Comparison of ENCODE assay signal across 24 mouse cellular contexts in the genomic region with DNA sequence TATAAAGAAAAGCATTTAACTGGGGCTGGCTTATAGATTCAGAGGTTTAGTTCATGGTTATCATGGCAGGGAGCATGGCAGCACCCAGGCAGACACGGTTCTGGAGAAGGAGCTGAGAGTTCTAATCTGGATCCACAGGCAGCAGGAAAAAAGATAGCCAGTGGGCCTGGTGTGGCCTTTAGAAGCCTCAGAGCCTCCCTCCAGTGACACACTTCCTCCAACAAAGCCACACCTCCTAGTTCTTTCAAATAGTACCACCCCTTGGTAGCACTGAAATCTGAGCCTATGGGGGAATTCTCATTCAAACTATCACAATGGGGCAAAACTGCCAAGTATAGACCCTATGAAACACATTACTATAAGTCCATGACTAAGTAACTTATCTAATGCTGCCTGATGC. TPM values are rescaled to one million over a fixed set of nuclear protein-coding genes. Genes with fewer than 3 reads are reported as not detected.
DNase-seq lines count a peak whose midpoint lies in the region; ATAC-seq and TF ChIP-seq lines count a peak whose summit lies in the region.
"Had no signal": no experiment of that assay in that cellular context is flagged by ENCODE, and none has a peak within 500 bp of the region (broad histone marks: within the 10 kb centered on the region; RNA-seq: fewer than 3 reads in every experiment).

No protein-coding gene starts in this region.

- intact Hi-C loops in heart, postnatal 36 days (cut with DNase I): loop anchor here (5.0 kb wide), 1 partner anchor 138 kb away; no protein-coding TSS in a partner anchor

- no peak for ATAC-seq in heart, embryonic 12.5 days (ENCODE audit: insufficient number of reproducible peaks, low FRiP score)
- ATAC-seq in megakaryocyte progenitor cell, adult 5-6 weeks (replicated peaks; ENCODE audit: poor library complexity): peak; percentile 55
- ATAC-seq in kidney, embryonic 14.5 days (ENCODE audit: low FRiP score, low TSS enrichment): no peak
- ATAC-seq in midbrain, embryonic 15.5 days (replicated peaks): no peak
- ATAC-seq: forebrain, embryonic 14.5 days; forebrain, postnatal 0 days; intestine, postnatal 0 days; Patski had no signal

- 21% methylated on average over 1 of the region's 1 CpGs for WGBS in heart, embryonic 12.5 days
- 74% methylated on average over 1 of the region's 1 CpGs for WGBS in kidney, embryonic 14.5 days
- 79% methylated on average over 1 of the region's 1 CpGs for WGBS in midbrain, embryonic 15.5 days

- TF ChIP-seq EP300 in MEL (IDR thresholded peaks at IDR 0.05; ENCODE audit: low read depth in 1 of 2, low read length in 2 of 2): peak in 1 of 2 experiments; percentile 27; a peak in 1 of 4 replicates

- H3K4me3 ChIP-seq in heart, embryonic 12.5 days: no peak overlapping the region
- H3K4me3 ChIP-seq in MEL (ENCODE audit: control insufficient read depth in 1 of 2, insufficient read depth in 1 of 2, low read depth in 2 of 2, low read length in 2 of 2): no peak overlapping the region
- H3K4me3 ChIP-seq in kidney, embryonic 14.5 days (ENCODE audit: low read length): no peak overlapping the region
- no peak overlapping the region for H3K4me3 ChIP-seq in midbrain, embryonic 15.5 days
- H3K4me3 ChIP-seq: gastrocnemius, adult 2 months; heart, embryonic 15.5 days; hindbrain, embryonic 12.5 days; hindbrain, embryonic 15.5 days had no signal

- peaks cover 27% of the 10 kb centered on the region for H3K4me1 ChIP-seq in heart, embryonic 12.5 days (replicated peaks)
- H3K4me1 ChIP-seq in MEL (ENCODE audit: control insufficient read depth in 1 of 2, insufficient read depth in 2 of 2, low read length in 2 of 2): no peaks in the 10 kb centered on the region
- H3K4me1 ChIP-seq in kidney, embryonic 14.5 days (ENCODE audit: control insufficient read depth, insufficient read depth, low read length): no peaks in the 10 kb centered on the region
- H3K4me1 ChIP-seq in midbrain, embryonic 15.5 days: no peaks in the 10 kb centered on the region

- no peak for TF ChIP-seq CTCF in MEL (IDR thresholded peaks at IDR 0.05 in 2 of 3, conservative IDR thresholded peaks at IDR 0.05 in 1 of 3; ENCODE audit: control insufficient read depth in 1 of 3, insufficient read depth in 1 of 3, low read depth in 2 of 3, low read length in 3 of 3, poor library complexity in 1 of 3, severe bottlenecking in 1 of 3)

- no peak for DNase-seq in heart, postnatal 36 days
- DNase-seq in 416B (ENCODE audit: low read depth): peak; percentile 56
- DNase-seq in MEL (ENCODE audit: low read depth, low spot score): peak; percentile 48
- DNase-seq: adrenal gland, postnatal 10 days; cerebellum, adult 11 months; cerebellum, adult 2 months; cerebellum, adult 9-11 months; cerebellum, postnatal 25 days; embryo, embryonic 11 days; forebrain, postnatal 0 days; gastrocnemius, adult 2 months; gastrocnemius, postnatal 14 days; heart, postnatal 14 days; kidney, adult 2 months had no signal

- no peak for TF ChIP-seq POLR2A in MEL (IDR thresholded peaks at IDR 0.05; ENCODE audit: control insufficient read depth in 1 of 2, insufficient read depth in 1 of 2, low read depth in 1 of 2, low read length in 2 of 2, poor library complexity in 1 of 2)

- H3K27me3 ChIP-seq in heart, embryonic 12.5 days (replicated peaks): no peaks in the 10 kb centered on the region
- H3K27me3 ChIP-seq in MEL (ENCODE audit: control insufficient read depth in 1 of 2, insufficient read depth in 2 of 2, low read length in 2 of 2): no peaks in the 10 kb centered on the region
- no peaks in the 10 kb centered on the region for H3K27me3 ChIP-seq in kidney, embryonic 14.5 days (ENCODE audit: control insufficient read depth, insufficient read depth, low read length)
- H3K27me3 ChIP-seq in midbrain, embryonic 15.5 days (replicated peaks): no peaks in the 10 kb centered on the region
- H3K27me3 ChIP-seq: heart, embryonic 15.5 days; hindbrain, embryonic 12.5 days; hindbrain, embryonic 15.5 days; Patski had no signal

- H3K9me3 ChIP-seq in heart, embryonic 12.5 days (replicated peaks): no peaks in the 10 kb centered on the region
- H3K9me3 ChIP-seq in MEL (replicated peaks; ENCODE audit: insufficient read depth, low read length): no peaks in the 10 kb centered on the region
- H3K9me3 ChIP-seq in kidney, embryonic 14.5 days (ENCODE audit: control insufficient read depth, low read length): no peaks in the 10 kb centered on the region
- no peaks in the 10 kb centered on the region for H3K9me3 ChIP-seq in midbrain, embryonic 15.5 days
- H3K9me3 ChIP-seq: heart, embryonic 15.5 days; hindbrain, embryonic 12.5 days; hindbrain, embryonic 15.5 days had no signal

- no peak overlapping the region for H3K9ac ChIP-seq in heart, embryonic 12.5 days
- no peak overlapping the region for H3K9ac ChIP-seq in MEL (ENCODE audit: control insufficient read depth, low read depth, low read length, poor library complexity, severe bottlenecking)
- H3K9ac ChIP-seq in kidney, embryonic 14.5 days (ENCODE audit: low read depth, low read length): no peak overlapping the region
- no peak overlapping the region for H3K9ac ChIP-seq in midbrain, embryonic 15.5 days
- H3K9ac ChIP-seq: forebrain, postnatal 0 days; heart, embryonic 15.5 days; hindbrain, embryonic 12.5 days; hindbrain, embryonic 15.5 days had no signal

- no peak overlapping the region for H3K4me2 ChIP-seq in heart, embryonic 12.5 days
- no peak overlapping the region for H3K4me2 ChIP-seq in kidney, embryonic 14.5 days (replicated peaks; ENCODE audit: low read depth, low read length)
- no peak overlapping the region for H3K4me2 ChIP-seq in midbrain, embryonic 15.5 days
- H3K4me2 ChIP-seq: heart, embryonic 15.5 days; hindbrain, embryonic 12.5 days; hindbrain, embryonic 15.5 days had no signal

- peaks cover 31% of the 10 kb centered on the region for H3K36me3 ChIP-seq in heart, embryonic 12.5 days
- no peaks in the 10 kb centered on the region; a peak in 2 of 4 replicates for H3K36me3 ChIP-seq in MEL (ENCODE audit: control insufficient read depth in 1 of 2, insufficient read depth in 2 of 2, low read length in 2 of 2)
- peaks cover 4% of the 10 kb centered on the region; the same call in 1 of the 2 replicates for H3K36me3 ChIP-seq in kidney, embryonic 14.5 days (ENCODE audit: control insufficient read depth, insufficient read depth, low read length)
- H3K36me3 ChIP-seq in midbrain, embryonic 15.5 days (replicated peaks): no peaks in the 10 kb centered on the region
- H3K36me3 ChIP-seq: heart, embryonic 15.5 days had no signal

- H3K27ac ChIP-seq in heart, embryonic 12.5 days (ENCODE audit: poor library complexity, severe bottlenecking): 0 out of 2 replicates have a peak overlapping the region, but pooled peaks have one; percentile 39
- no peak overlapping the region for H3K27ac ChIP-seq in MEL (ENCODE audit: control insufficient read depth, low read depth, low read length)
- H3K27ac ChIP-seq in kidney, embryonic 14.5 days (ENCODE audit: low read depth, low read length): no peak overlapping the region
- H3K27ac ChIP-seq in midbrain, embryonic 15.5 days: no peak overlapping the region
- H3K27ac ChIP-seq: gastrocnemius, adult 2 months; hindbrain, embryonic 12.5 days; hindbrain, embryonic 15.5 days had no signal

- TF ChIP-seq RAD21 in MEL (IDR thresholded peaks at IDR 0.05; ENCODE audit: low read depth, low read length): no peak

- H3K79me2 ChIP-seq in MEL (ENCODE audit: control insufficient read depth, insufficient read depth, low read length, poor library complexity): no peaks in the 10 kb centered on the region

TF ChIP-seq in MEL, 35 proteins besides CTCF, POLR2A, EP300 and RAD21:
- TF ChIP-seq ZNF384 (IDR thresholded peaks at IDR 0.05; ENCODE audit: low read depth, low read length) (no peak), CHD1 (IDR thresholded peaks at IDR 0.05; ENCODE audit: low read depth, low read length) (no peak), GATA1 (IDR thresholded peaks at IDR 0.05; ENCODE audit: low read depth, low read length) (0 out of 2 replicates have a peak, but pooled peaks have one; percentile 23)
TF ChIP-seq in MEL: peak in this region for 1.

RNA-seq across cellular contexts. Expression of a gene that starts 51.0 kb away (rescaled TPM):
- polyA plus RNA-seq in heart, embryonic 12.5 days (2016; fragmentation: Nextera tagmentation; extraction: Ambion mirVana): 14.7 and 15.1 TPM in 2 replicates
- 10 to 100 TPM; 38.4 TPM for total RNA-seq in heart, postnatal 36 days (2021)
- 8.1 and 9.0 TPM in 2 replicates for total RNA-seq in MEL (2012; rRNA removed)
- 10 to 100 TPM in 1 of 2 experiments, not detected in 1; 15.6 TPM for polyA plus RNA-seq in MEL (2012; ENCODE audit: insufficient read depth in 1 of 2, insufficient read length in 2 of 2, low read depth in 1 of 2, low replicate concordance in 2 of 2, missing spikeins in 1 of 2)
- 8.1 and 9.6 TPM in 2 replicates for total RNA-seq in megakaryocyte progenitor cell, adult 5-6 weeks (2015)
- 13.5 and 15.0 TPM in 2 replicates for total RNA-seq in megakaryocyte progenitor cell, adult 5-6 weeks (2017)
- polyA plus RNA-seq in kidney, embryonic 14.5 days (2014; fragmentation: Nextera tagmentation; extraction: Ambion mirVana): 8.6 and 11.2 TPM in 2 replicates
- 25.5 and 26.6 TPM in 2 replicates for polyA plus RNA-seq in midbrain, embryonic 15.5 days (2015; fragmentation: Nextera tagmentation; extraction: Ambion mirVana)

Comparison
In these comparisons a context has a peak if more than half of its experiments do, and no peak if none do; other contexts are left out.
1. DNase-seq: peak in 416B (single experiment) and MEL (single experiment); none in heart, postnatal 36 days (0 of 2).